Mouse (Mus musculus): Measurements from ENCODE around the gene Oas1c.

GRCm38 (mm10) chr5:120778941-120779340 is 33.4 kb downstream of the Oas1c start:
- no peak for TF ChIP-seq POLR2A (IDR thresholded peaks at IDR 0.05; ENCODE audit: borderline replicate concordance, extremely low read depth, low read depth, low read length)
- no peak for TF ChIP-seq CTCF (IDR thresholded peaks at IDR 0.05; ENCODE audit: insufficient read depth, low read length)

All from lung, adult 2 months (tissue).